Mouse (Mus musculus) myocyte (in vitro differentiated cells): ENCODE measurements around the gene Hdac5.
A peak's percentile ranks its signal among the peaks of the same experiment; 100 is the strongest.

Source experiments
- CEBPB ChIP-seq: IDR thresholded peaks from 2 replicates; pipeline ENCODE4 v1.6.1; 2011; ENCODE audit warnings: mild to moderate bottlenecking, moderate library complexity; ENCODE audit not compliant: poor library complexity, insufficient read depth, severe bottlenecking
- E2F4 ChIP-seq: IDR thresholded peaks from one replicate; pipeline ENCODE4 v1.6.1; 2011; ENCODE audit warnings: mild to moderate bottlenecking, control low read depth, moderate library complexity; ENCODE audit not compliant: insufficient read depth
- MAX ChIP-seq: IDR thresholded peaks from one replicate; pipeline ENCODE4 v1.6.1; 2011; ENCODE audit warnings: low read depth, mild to moderate bottlenecking, control low read depth
- MYOD1 ChIP-seq, 3 experiments: IDR thresholded peaks; one replicate each; pipeline ENCODE4 v1.6.1; 2011; ENCODE audit warnings: control low read depth in 2 of 3, low read depth in 2 of 3, mild to moderate bottlenecking in 2 of 3, moderate library complexity in 1 of 3; ENCODE audit not compliant: insufficient read length in 2 of 3, control insufficient read depth in 1 of 3
- MYOG ChIP-seq, 3 experiments: IDR thresholded peaks; one replicate each; pipeline ENCODE4 v1.6.1; 2011; ENCODE audit warnings: control low read depth in 2 of 3, low read depth in 2 of 3, mild to moderate bottlenecking in 2 of 3; ENCODE audit not compliant: insufficient read length in 2 of 3, control insufficient read depth in 1 of 3, insufficient read depth in 1 of 3
- POLR2A ChIP-seq: IDR thresholded peaks from one replicate; pipeline ENCODE4 v1.6.1; 2011; ENCODE audit warnings: low read depth, mild to moderate bottlenecking, control low read depth, moderate library complexity; ENCODE audit not compliant: insufficient read length
- POLR2AphosphoS2 ChIP-seq: IDR thresholded peaks from one replicate; pipeline ENCODE4 v1.6.1; 2011; ENCODE audit warnings: low read depth, control low read depth; ENCODE audit not compliant: insufficient read length
- REST ChIP-seq: IDR thresholded peaks from one replicate; pipeline ENCODE4 v1.6.1; 2011; ENCODE audit warnings: mild to moderate bottlenecking, control low read depth, moderate library complexity; ENCODE audit not compliant: insufficient read depth, insufficient read length
- SRF ChIP-seq: IDR thresholded peaks from one replicate; pipeline ENCODE4 v1.6.1; 2011; ENCODE audit warnings: low read depth; ENCODE audit not compliant: control insufficient read depth, insufficient read length
- TCF12 ChIP-seq: IDR thresholded peaks from one replicate; pipeline ENCODE4 v1.6.1; 2011; ENCODE audit warnings: mild to moderate bottlenecking, control low read depth; ENCODE audit not compliant: poor library complexity, insufficient read depth, severe bottlenecking
- TCF3 ChIP-seq: IDR thresholded peaks from one replicate; pipeline ENCODE4 v1.6.1; 2011; ENCODE audit warnings: low read depth, control low read depth; ENCODE audit not compliant: insufficient read length
- USF1 ChIP-seq: IDR thresholded peaks from one replicate; pipeline ENCODE4 v1.6.1; 2011; ENCODE audit warnings: low read depth, mild to moderate bottlenecking, control low read depth, moderate library complexity

DNA sequence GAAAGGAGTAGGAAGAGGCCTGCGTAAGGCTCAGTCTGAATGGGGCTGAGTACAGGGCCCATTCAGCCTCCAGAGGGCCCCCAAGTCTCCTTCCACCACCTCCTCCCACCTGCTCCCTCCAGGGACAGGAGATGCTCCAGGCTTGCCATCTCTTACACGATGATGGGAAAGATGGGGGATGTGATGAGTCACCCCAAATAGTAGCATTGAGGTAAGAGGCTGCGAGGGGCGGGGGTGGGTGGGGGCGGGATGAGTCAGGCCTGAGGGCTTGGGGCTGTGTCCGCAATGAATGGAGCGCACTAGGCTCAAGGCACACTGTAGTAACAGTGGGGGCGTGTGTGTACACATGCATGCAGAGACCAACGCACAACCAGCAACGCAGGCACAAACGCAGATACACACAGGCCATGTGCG, 28.6 kb downstream of the Hdac5 start:
- peak; percentile 32 for TF ChIP-seq POLR2A
- no peak for TF ChIP-seq E2F4
- TF ChIP-seq TCF12: no peak
- TF ChIP-seq MAX: no peak
- peak; percentile 60 for TF ChIP-seq POLR2AphosphoS2
- no peak for TF ChIP-seq USF1
- TF ChIP-seq REST: no peak
- no peak for TF ChIP-seq SRF
- TF ChIP-seq CEBPB: peak; percentile 73
- no peak for TF ChIP-seq TCF3
- peak in 1 of 3 experiments; percentile 5 for TF ChIP-seq MYOG (IDR thresholded peaks at IDR 0.05; ENCODE audit: control insufficient read depth in 1 of 3, insufficient read depth in 1 of 3, insufficient read length in 2 of 3, low read depth in 2 of 3)
- peak in 1 of 3 experiments; percentile 38 for TF ChIP-seq MYOD1 (IDR thresholded peaks at IDR 0.05; ENCODE audit: control insufficient read depth in 1 of 3, insufficient read length in 2 of 3, low read depth in 2 of 3)
